Mouse (Mus musculus) myocyte (in vitro differentiated cells): ENCODE results near the gene Rbm17.

ENCODE experiments used
- CEBPB ChIP-seq: IDR thresholded peaks from 2 replicates; pipeline ENCODE4 v1.6.1; 2011; ENCODE audit warnings: mild to moderate bottlenecking, moderate library complexity; ENCODE audit not compliant: poor library complexity, insufficient read depth, severe bottlenecking
- POLR2A ChIP-seq: IDR thresholded peaks from one replicate; pipeline ENCODE4 v1.6.1; 2011; ENCODE audit warnings: low read depth, mild to moderate bottlenecking, control low read depth, moderate library complexity; ENCODE audit not compliant: insufficient read length

GRCm38 (mm10) chr2:11567781-11568362 lies 36.1 kb downstream of the Rbm17 start:
- TF ChIP-seq POLR2A = no peak
- TF ChIP-seq CEBPB = no peak
